Mouse (Mus musculus) small intestine, adult 2 months (tissue): ENCODE measurements around the gene Hsd17b6. TPM values are rescaled to one million over a fixed set of nuclear protein-coding genes. Genes with fewer than 3 reads are reported as not detected.
"Not testable (repeated sequence)": the region's sequence is repeated elsewhere in the genome, so short reads cannot be mapped to it uniquely, and the experiment has no call there.

ENCODE experiments used
- H3K27ac ChIP-seq: fragments of 200-500 bp; 2 replicates; pipeline ENCODE4 v1.5.1; 2012; ENCODE audit warnings: low read depth, low read length, control low read depth, inconsistent platforms; ENCODE audit not compliant: insufficient read depth
- H3K27me3 ChIP-seq: fragments of 200-500 bp; 2 replicates; pipeline ENCODE4 v1.6.1; 2012; ENCODE audit warnings: mild to moderate bottlenecking, moderate library complexity, low read length, inconsistent platforms; ENCODE audit not compliant: control insufficient read depth, insufficient read depth
- H3K36me3 ChIP-seq: fragments of 200-500 bp; 2 replicates; pipeline ENCODE4 v1.6.1; 2012; ENCODE audit warnings: mild to moderate bottlenecking, low read length, control low read depth, inconsistent platforms; ENCODE audit not compliant: control insufficient read depth, insufficient read depth
- H3K4me1 ChIP-seq: fragments of 200-500 bp; 2 replicates; pipeline ENCODE4 v1.6.1; 2012; ENCODE audit warnings: low read length, inconsistent platforms, mixed read lengths; ENCODE audit not compliant: control insufficient read depth, insufficient read depth, insufficient read length
- H3K4me3 ChIP-seq: fragments of 200-500 bp; 2 replicates; pipeline ENCODE4 v1.5.1; 2012; ENCODE audit warnings: low read depth, mild to moderate bottlenecking, control low read depth, inconsistent platforms, low read length, moderate library complexity
- CTCF ChIP-seq: fragments of 200-500 bp; IDR thresholded peaks from 2 replicates; pipeline ENCODE4 v1.5.1; 2012; ENCODE audit warnings: low read depth, mild to moderate bottlenecking, control low read depth, inconsistent platforms, low read length, moderate library complexity, mixed read lengths; ENCODE audit not compliant: insufficient replicate concordance, insufficient read length; ENCODE audit errors: extremely low read depth
- POLR2A ChIP-seq: fragments of 200-500 bp; IDR thresholded peaks from 2 replicates; pipeline ENCODE4 v1.6.1; 2012; ENCODE audit warnings: low read depth, mild to moderate bottlenecking, control low read depth, inconsistent platforms, low read length, moderate library complexity
- WGBS: fragments of 180-500 bp; shearing (Covaris S2); methylation state at CpG from one replicate; pipeline ENCODE4 v1.1.7; 2018; 5-methylcytosine and 5-hydroxymethylcytosine counted together
- polyA plus RNA-seq: library from polyadenylated mRNA; depleted of rRNA; stranded (reverse); fragments of >200 nt; gene quantifications from 2 replicates; pipeline ENCODE4 v1.2.3, GENCODE M21; 2012; rRNA removed

The Hsd17b6 gene
- 25.6 and 46.2 TPM in 2 replicates for polyA plus RNA-seq

DNA sequence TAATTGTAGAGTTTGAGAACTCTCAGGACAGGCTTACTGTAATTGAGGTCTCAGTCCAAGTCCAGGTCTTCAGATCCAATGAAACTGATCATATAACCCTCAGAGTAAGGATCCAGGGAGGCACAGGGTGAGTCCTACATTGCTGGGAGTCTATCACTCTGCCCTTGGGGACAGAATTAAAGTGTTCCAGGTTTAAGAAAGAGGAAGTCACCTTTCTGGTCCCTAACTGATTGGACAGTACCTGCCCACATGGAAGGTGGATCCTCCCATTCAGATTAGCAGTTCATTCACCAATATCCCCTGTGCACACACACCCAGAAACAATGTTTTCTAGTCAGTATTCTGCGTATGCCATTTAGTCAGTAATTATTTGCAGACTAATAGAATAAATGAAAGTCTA is at the start of gene Hsd17b6:
TSS of gene Hsd17b6 (minus strand) at position 166 of the 400 bp plus-strand sequence.
- TF ChIP-seq POLR2A: no peak
- TF ChIP-seq CTCF: no peak
- WGBS: 60% methylated on average over 1 of the region's 1 CpGs
- H3K27ac ChIP-seq: peak within 1 kb of the TSS; percentile 77
- peaks cover 10% of the 10 kb centered on the region; the same call in 1 of the 2 replicates for H3K4me1 ChIP-seq
- no peaks in the 10 kb centered on the region for H3K36me3 ChIP-seq
- H3K27me3 ChIP-seq: no peaks in the 10 kb centered on the region
- peak within 1 kb of the TSS; percentile 18; the same call in 1 of the 2 replicates for H3K4me3 ChIP-seq

GRCm38 (mm10) chr10:128053001-128053400 is 45.6 kb upstream of the Hsd17b6 start:
- Histone ChIP-seq H3K4me1 (no peaks in the 10 kb centered on the region), H3K4me3 (no peak overlapping the region), H3K36me3 (peaks cover 15% of the 10 kb centered on the region), H3K27me3 (no peaks in the 10 kb centered on the region), H3K27ac (no peak overlapping the region)
- WGBS: 90% methylated on average over 8 of the region's 8 CpGs
- TF ChIP-seq CTCF: no peak
- TF ChIP-seq POLR2A: no peak

GRCm38 (mm10) chr10:128052136-128052535 is 44.7 kb upstream of the Hsd17b6 start:
- H3K36me3 ChIP-seq: peaks cover 22% of the 10 kb centered on the region
- H3K4me3 ChIP-seq, H3K4me1 ChIP-seq, H3K27ac ChIP-seq, H3K27me3 ChIP-seq: not testable (repeated sequence)
- WGBS: 89% methylated on average over 1 of the region's 2 CpGs

GRCm38 (mm10) chr10:128051589-128051988 is 44.2 kb upstream of the Hsd17b6 start:
- TF ChIP-seq CTCF (no peak), POLR2A (no peak)
- Histone ChIP-seq H3K36me3 (peaks cover 27% of the 10 kb centered on the region), H3K4me3 (no peak overlapping the region)

GRCm38 (mm10) chr10:128050355-128050754 is 42.9 kb upstream of the Hsd17b6 start:
- no peaks in the 10 kb centered on the region for H3K4me1 ChIP-seq
- 98% methylated on average over 2 of the region's 2 CpGs for WGBS
- TF ChIP-seq POLR2A: no peak
- TF ChIP-seq CTCF: no peak
- H3K36me3 ChIP-seq: peaks cover 37% of the 10 kb centered on the region
- H3K27me3 ChIP-seq: no peaks in the 10 kb centered on the region
- H3K27ac ChIP-seq: no peak overlapping the region
- no peak overlapping the region for H3K4me3 ChIP-seq

More at GRCm38 (mm10) chr10:128051589-128051988, 44.2 kb upstream of the Hsd17b6 start:
- no peak overlapping the region for H3K27ac ChIP-seq
- no peaks in the 10 kb centered on the region for H3K4me1 ChIP-seq
- H3K27me3 ChIP-seq: no peaks in the 10 kb centered on the region
- 95% methylated on average over 5 of the region's 5 CpGs for WGBS

DNA sequence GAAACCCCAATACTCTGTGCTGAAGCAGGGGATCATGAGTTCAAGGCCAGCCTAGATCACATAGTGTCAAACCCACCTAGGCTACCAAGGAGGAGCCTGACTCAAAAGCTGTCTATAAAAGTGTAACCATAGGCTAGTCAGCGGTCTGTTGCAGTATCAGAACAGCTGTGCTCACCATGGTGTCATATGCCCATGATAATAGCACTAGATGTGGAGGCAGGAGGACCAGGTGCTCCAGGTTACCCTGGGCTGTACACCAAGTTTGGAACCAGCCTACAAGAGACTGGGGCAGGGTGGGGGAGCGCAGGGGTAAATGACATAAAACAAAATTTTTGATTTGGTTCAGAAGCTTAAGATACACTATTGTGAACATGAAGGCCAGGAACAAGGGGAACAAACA is 42.3 kb upstream of the Hsd17b6 start:
- Histone ChIP-seq H3K27ac (no peak overlapping the region), H3K4me3 (no peak overlapping the region), H3K27me3 (no peaks in the 10 kb centered on the region), H3K4me1 (no peaks in the 10 kb centered on the region), H3K36me3 (peaks cover 39% of the 10 kb centered on the region)
- WGBS: 96% methylated on average over 2 of the region's 2 CpGs
- no peak for TF ChIP-seq POLR2A
- no peak for TF ChIP-seq CTCF

- 93% methylated on average over 8 of the region's 8 CpGs for WGBS
Measured at GRCm38 (mm10) chr10:128048157-128048556, 40.7 kb upstream of the Hsd17b6 start.

More at GRCm38 (mm10) chr10:128048157-128048556, 40.7 kb upstream of the Hsd17b6 start:
- no peak overlapping the region for H3K4me3 ChIP-seq
- peaks cover 51% of the 10 kb centered on the region for H3K36me3 ChIP-seq
- TF ChIP-seq POLR2A: no peak
- no peak for TF ChIP-seq CTCF
- no peaks in the 10 kb centered on the region for H3K4me1 ChIP-seq
- no peaks in the 10 kb centered on the region for H3K27me3 ChIP-seq
- H3K27ac ChIP-seq: no peak overlapping the region
